10 mouse cellular contexts compared by ENCODE assay signal in genomic region chr7:25266180-25266962, GRCm38 (mm10). TPM values are rescaled to one million over a fixed set of nuclear protein-coding genes. Genes with fewer than 3 reads are reported as not detected.
DNase-seq lines count a peak whose midpoint lies in the region; ATAC-seq and TF ChIP-seq lines count a peak whose summit lies in the region.
"Had no signal": no experiment of that assay in that cellular context is flagged by ENCODE, and none has a peak within 500 bp of the region (broad histone marks: within the 10 kb centered on the region; RNA-seq: fewer than 3 reads in every experiment).

No protein-coding gene starts in this region.

- H3K4me2 ChIP-seq in heart, embryonic 12.5 days = peak overlapping the region; percentile 67; the same call in 1 of the 2 replicates
- H3K4me2 ChIP-seq in forebrain, embryonic 14.5 days (ENCODE audit: low read length) = peak overlapping the region; percentile 64
- H3K4me2 ChIP-seq in liver, embryonic 15.5 days = peak overlapping the region; percentile 90

- ATAC-seq in heart, embryonic 12.5 days (ENCODE audit: insufficient number of reproducible peaks, low FRiP score) = no peak
- ATAC-seq in forebrain, embryonic 14.5 days = no peak
- no peak for ATAC-seq in liver, embryonic 15.5 days (ENCODE audit: insufficient read depth)

- H3K27ac ChIP-seq in heart, embryonic 12.5 days (ENCODE audit: poor library complexity, severe bottlenecking) = no peak overlapping the region
- peak overlapping the region; percentile 70; the same call in 1 of the 2 replicates for H3K27ac ChIP-seq in ES-Bruce4 (ENCODE audit: insufficient read depth, low read length)
- no peak overlapping the region for H3K27ac ChIP-seq in forebrain, embryonic 14.5 days (ENCODE audit: low read depth, low read length)
- H3K27ac ChIP-seq in liver, embryonic 15.5 days (replicated peaks) = peak overlapping the region; percentile 95

- H3K9ac ChIP-seq in heart, embryonic 12.5 days = no peak overlapping the region
- peak overlapping the region; percentile 75 for H3K9ac ChIP-seq in ES-Bruce4 (ENCODE audit: low read depth, poor library complexity, severe bottlenecking)
- H3K9ac ChIP-seq in forebrain, embryonic 14.5 days (ENCODE audit: low read length) = no peak overlapping the region
- H3K9ac ChIP-seq in liver, embryonic 15.5 days = peak overlapping the region; percentile 82

- no peak for TF ChIP-seq EP300 in ES-Bruce4 (IDR thresholded peaks at IDR 0.05; ENCODE audit: insufficient read depth, low read depth, low read length)

- H3K4me3 ChIP-seq in heart, embryonic 12.5 days = no peak overlapping the region
- no peak overlapping the region for H3K4me3 ChIP-seq in ES-Bruce4 (ENCODE audit: low read depth, low read length)
- peak overlapping the region; percentile 58; the same call in 1 of the 2 replicates for H3K4me3 ChIP-seq in forebrain, embryonic 14.5 days (ENCODE audit: low read depth, low read length)
- peak overlapping the region; percentile 85 for H3K4me3 ChIP-seq in liver, embryonic 15.5 days (replicated peaks)

- H3K36me3 ChIP-seq in heart, embryonic 12.5 days = peaks cover 7% of the 10 kb centered on the region
- no peaks in the 10 kb centered on the region for H3K36me3 ChIP-seq in ES-Bruce4 (ENCODE audit: control insufficient read depth, insufficient read depth, low read length, poor library complexity, severe bottlenecking)
- H3K36me3 ChIP-seq in forebrain, embryonic 14.5 days (ENCODE audit: control insufficient read depth, insufficient read depth, low read length) = peaks cover 7% of the 10 kb centered on the region; the same call in 1 of the 2 replicates
- peaks cover 7% of the 10 kb centered on the region for H3K36me3 ChIP-seq in liver, embryonic 15.5 days (replicated peaks)

- no peak for TF ChIP-seq CTCF in ES-Bruce4 (IDR thresholded peaks at IDR 0.05; ENCODE audit: low read depth, low read length)

- 71% methylated on average over 8 of the region's 8 CpGs for WGBS in heart, embryonic 12.5 days
- 88% methylated on average over 8 of the region's 8 CpGs for whole genome bisulfite sequencing in forebrain, embryonic 14.5 days
- WGBS in liver, embryonic 15.5 days (ENCODE audit: insufficient replicate concordance) = 69% methylated on average over 8 of the region's 8 CpGs

- peaks cover 24% of the 10 kb centered on the region for H3K4me1 ChIP-seq in heart, embryonic 12.5 days (replicated peaks)
- H3K4me1 ChIP-seq in ES-Bruce4 (ENCODE audit: control insufficient read depth, insufficient read depth, low read length) = peaks cover 5% of the 10 kb centered on the region
- H3K4me1 ChIP-seq in forebrain, embryonic 14.5 days (ENCODE audit: control insufficient read depth, insufficient read depth, low read length) = peaks cover 14% of the 10 kb centered on the region
- H3K4me1 ChIP-seq in liver, embryonic 15.5 days (replicated peaks) = peaks cover 58% of the 10 kb centered on the region

- no peak for TF ChIP-seq POLR2A in ES-Bruce4 (IDR thresholded peaks at IDR 0.05; ENCODE audit: insufficient read depth, low read length)

- no peak for DNase-seq in heart, postnatal 36 days
- DNase-seq in forebrain, embryonic 14.5 days (ENCODE audit: low spot score) = no peak
- no peak for DNase-seq in right cerebral cortex, postnatal 36 days (ENCODE audit: low spot score in 2 of 2)
- no peak for DNase-seq in urinary bladder, adult 18-20 months (ENCODE audit: low spot score in 2 of 2)
- DNase-seq in adrenal gland, adult 8-10 months = no peak

- H3K9me3 ChIP-seq in heart, embryonic 12.5 days (replicated peaks) = no peaks in the 10 kb centered on the region
- no peaks in the 10 kb centered on the region for H3K9me3 ChIP-seq in ES-Bruce4 (replicated peaks; ENCODE audit: control insufficient read depth, insufficient read depth, low read length, poor library complexity, severe bottlenecking)
- no peaks in the 10 kb centered on the region for H3K9me3 ChIP-seq in forebrain, embryonic 14.5 days (replicated peaks; ENCODE audit: control insufficient read depth, low read length)
- no peaks in the 10 kb centered on the region for H3K9me3 ChIP-seq in liver, embryonic 15.5 days (replicated peaks)

- intact Hi-C loops in heart, postnatal 36 days (cut with DNase I) = no loop called here

- no peaks in the 10 kb centered on the region for H3K27me3 ChIP-seq in heart, embryonic 12.5 days (replicated peaks)
- H3K27me3 ChIP-seq in ES-Bruce4 (ENCODE audit: control insufficient read depth, insufficient read depth, low read length, poor library complexity, severe bottlenecking) = no peaks in the 10 kb centered on the region
- no peaks in the 10 kb centered on the region for H3K27me3 ChIP-seq in forebrain, embryonic 14.5 days (replicated peaks; ENCODE audit: control insufficient read depth, insufficient read depth, low read length)
- H3K27me3 ChIP-seq in liver, embryonic 15.5 days = no peaks in the 10 kb centered on the region

RNA-seq across cellular contexts. Expression of gene Cic, which starts 1.1 kb away (rescaled TPM):
- 28.8 and 30.5 TPM in 2 replicates for polyA plus RNA-seq in heart, embryonic 12.5 days (2016; fragmentation: Nextera tagmentation; extraction: Ambion mirVana)
- total RNA-seq in heart, postnatal 36 days (2021) = 10 to 100 TPM; 63.7 to 68.7 TPM
- polyA plus RNA-seq in ES-Bruce4 (2011; ENCODE audit: insufficient read depth, insufficient read length, low read depth, missing spikeins) = 128 and 141 TPM in 2 replicates
- polyA plus RNA-seq in forebrain, embryonic 14.5 days (2014; fragmentation: Nextera tagmentation; extraction: Ambion mirVana) = 37.4 and 38.7 TPM in 2 replicates
- polyA plus RNA-seq in liver, embryonic 15.5 days (2015; fragmentation: Nextera tagmentation; extraction: Ambion mirVana) = 8.9 and 10.2 TPM in 2 replicates
- total RNA-seq in adrenal gland, adult 8-10 months (2022) = 100 to 1,000 TPM; 118 to 195 (median 151) TPM

RNA-seq across cellular contexts. Expression of gene Erf, which starts 15.8 kb away (rescaled TPM):
- 17.6 and 20.4 TPM in 2 replicates for polyA plus RNA-seq in heart, embryonic 12.5 days (2016; fragmentation: Nextera tagmentation; extraction: Ambion mirVana)
- 10 to 100 TPM; 22.3 to 26.2 TPM for total RNA-seq in heart, postnatal 36 days (2021)
- polyA plus RNA-seq in ES-Bruce4 (2011; ENCODE audit: insufficient read depth, insufficient read length, low read depth, missing spikeins) = 61.8 and 63.8 TPM in 2 replicates
- polyA plus RNA-seq in forebrain, embryonic 14.5 days (2014; fragmentation: Nextera tagmentation; extraction: Ambion mirVana) = 7.7 and 8.2 TPM in 2 replicates
- polyA plus RNA-seq in liver, embryonic 15.5 days (2015; fragmentation: Nextera tagmentation; extraction: Ambion mirVana) = 4.6 and 4.8 TPM in 2 replicates
- 10 to 100 TPM; 23.6 to 29.4 (median 27.2) TPM for total RNA-seq in adrenal gland, adult 8-10 months (2022)

RNA-seq across cellular contexts. Expression of gene Gsk3a, which starts 28.7 kb away (rescaled TPM):
- 12.1 and 12.7 TPM in 2 replicates for polyA plus RNA-seq in heart, embryonic 12.5 days (2016; fragmentation: Nextera tagmentation; extraction: Ambion mirVana)
- total RNA-seq in heart, postnatal 36 days (2021) = 10 to 100 TPM; 67.5 to 69.2 TPM
- polyA plus RNA-seq in ES-Bruce4 (2011; ENCODE audit: insufficient read depth, insufficient read length, low read depth, missing spikeins) = 77.3 and 84.3 TPM in 2 replicates
- polyA plus RNA-seq in forebrain, embryonic 14.5 days (2014; fragmentation: Nextera tagmentation; extraction: Ambion mirVana) = 20.2 and 20.5 TPM in 2 replicates
- polyA plus RNA-seq in liver, embryonic 15.5 days (2015; fragmentation: Nextera tagmentation; extraction: Ambion mirVana) = 6.4 and 7.4 TPM in 2 replicates
- total RNA-seq in adrenal gland, adult 8-10 months (2022) = 100 to 1,000 TPM in 3 of 4 experiments, 10 to 100 TPM in 1; 99.2 to 107 (median 104) TPM

RNA-seq across cellular contexts. Expression of gene Pafah1b3, which starts 31.4 kb away (rescaled TPM):
- polyA plus RNA-seq in heart, embryonic 12.5 days (2016; fragmentation: Nextera tagmentation; extraction: Ambion mirVana) = 127 and 131 TPM in 2 replicates
- total RNA-seq in heart, postnatal 36 days (2021) = 1 to 10 TPM; 3.7 to 5.1 TPM
- polyA plus RNA-seq in ES-Bruce4 (2011; ENCODE audit: insufficient read depth, insufficient read length, low read depth, missing spikeins) = 47.8 and 55.6 TPM in 2 replicates
- polyA plus RNA-seq in forebrain, embryonic 14.5 days (2014; fragmentation: Nextera tagmentation; extraction: Ambion mirVana) = 574 and 635 TPM in 2 replicates
- 25.7 and 26.1 TPM in 2 replicates for polyA plus RNA-seq in liver, embryonic 15.5 days (2015; fragmentation: Nextera tagmentation; extraction: Ambion mirVana)
- 10 to 100 TPM; 34.0 to 48.5 (median 42.5) TPM for total RNA-seq in adrenal gland, adult 8-10 months (2022)

RNA-seq across cellular contexts. Expression of gene Prr19, which starts 34.8 kb away (rescaled TPM):
- not detected in 2 replicates for polyA plus RNA-seq in heart, embryonic 12.5 days (2016; fragmentation: Nextera tagmentation; extraction: Ambion mirVana)
- not detected for total RNA-seq in heart, postnatal 36 days (2021)
- polyA plus RNA-seq in ES-Bruce4 (2011; ENCODE audit: insufficient read depth, insufficient read length, low read depth, missing spikeins) = 1.3 and 1.6 TPM in 2 replicates
- 1.8 and 2.2 TPM in 2 replicates for polyA plus RNA-seq in forebrain, embryonic 14.5 days (2014; fragmentation: Nextera tagmentation; extraction: Ambion mirVana)
- 0.07 TPM in 1 of 2 replicates, not detected in the other for polyA plus RNA-seq in liver, embryonic 15.5 days (2015; fragmentation: Nextera tagmentation; extraction: Ambion mirVana)
- not detected for total RNA-seq in adrenal gland, adult 8-10 months (2022)
- total RNA-seq: gastrocnemius, postnatal 10 days; left cerebral cortex, postnatal 25 days had no signal

Comparison
In these comparisons a context has a peak if more than half of its experiments do, and no peak if none do; other contexts are left out.
1. H3K27ac ChIP-seq: peak in ES-Bruce4 (single experiment) and liver, embryonic 15.5 days (single experiment); none in heart, embryonic 12.5 days (single experiment) and forebrain, embryonic 14.5 days (single experiment).
2. H3K4me3 ChIP-seq: peak in forebrain, embryonic 14.5 days (single experiment) and liver, embryonic 15.5 days (single experiment); none in heart, embryonic 12.5 days (single experiment) and ES-Bruce4 (single experiment).
3. H3K9ac ChIP-seq: peak in ES-Bruce4 (single experiment) and liver, embryonic 15.5 days (single experiment); none in heart, embryonic 12.5 days (single experiment) and forebrain, embryonic 14.5 days (single experiment).
4. Peak in every context shown above with its lines, with median percentiles within 50 percentile points of each other: H3K4me2 ChIP-seq.